Mouse (Mus musculus) kidney, adult 2 months (tissue): ENCODE results near the gene Gm17490.

Experiments
- CTCF ChIP-seq: fragments of 200-500 bp; conservative IDR thresholded peaks from 2 replicates; pipeline ENCODE4 v1.5.1; 2011; ENCODE audit warnings: low read depth, mild to moderate bottlenecking, control low read depth, low read length, moderate library complexity, mixed read lengths; ENCODE audit not compliant: insufficient read depth, insufficient read length
- POLR2A ChIP-seq: fragments of 200-500 bp; IDR thresholded peaks from one replicate; pipeline ENCODE4 v1.6.1; 2011; ENCODE audit warnings: low read depth, low read length, control low read depth

GRCm38 (mm10) chr2:11644057-11644456 lies 18.0 kb upstream of the Gm17490 start:
- TF ChIP-seq CTCF (no peak), POLR2A (no peak)
